Mouse (Mus musculus): ENCODE data around the gene Emc6.
A peak's percentile ranks its signal among the peaks of the same experiment; 100 is the strongest.

Emc6 gene

DNA sequence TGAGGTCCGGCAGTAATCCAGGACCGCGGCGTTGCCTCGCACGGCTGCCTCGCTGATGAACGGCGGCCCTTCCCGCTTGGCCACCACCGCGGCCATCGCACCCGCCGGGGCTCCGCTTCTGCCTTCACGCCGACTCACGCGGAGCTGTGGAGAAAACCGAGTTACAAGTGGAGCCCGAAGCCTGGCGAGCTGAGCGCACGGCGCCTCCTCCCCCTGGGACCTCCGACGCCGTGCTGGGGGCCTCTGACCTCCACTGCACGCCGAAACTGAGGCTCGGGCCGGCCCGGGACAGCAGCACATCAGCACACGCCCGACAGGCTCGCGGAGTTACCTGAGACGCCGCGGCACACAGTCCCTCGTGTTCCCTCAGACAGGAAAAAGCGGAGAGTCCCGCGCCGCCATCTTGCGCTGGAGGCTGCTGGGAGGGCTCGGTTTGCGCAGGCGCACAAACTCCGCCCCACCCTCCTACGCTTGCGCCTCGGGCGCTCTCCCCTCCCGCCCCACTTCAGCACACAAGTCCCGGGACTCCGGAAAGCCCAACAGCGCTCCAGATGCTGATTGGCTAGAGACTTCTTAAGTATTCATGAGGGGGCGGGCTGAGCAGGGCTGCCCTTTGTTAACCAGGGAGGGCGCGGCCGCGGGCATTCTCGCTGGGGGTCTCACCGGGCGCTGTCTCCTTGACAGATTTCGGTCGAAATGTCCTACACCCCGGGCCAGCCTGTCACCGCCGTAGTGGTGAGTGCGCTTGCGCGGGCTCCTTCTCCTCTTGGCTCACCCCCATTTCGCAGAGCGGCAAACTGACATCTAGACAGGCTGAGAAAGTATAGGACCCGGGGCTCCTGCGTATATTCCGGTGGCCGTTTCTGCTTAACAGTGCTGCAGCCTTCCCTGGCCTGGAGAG, at the start of gene Emc6, which contains the start of gene Tax1bp3:
TSS of gene Emc6 (minus strand) at position 430 of the 901 bp plus-strand sequence.
TSS of gene Tax1bp3 (plus strand) at position 476 of the 901 bp plus-strand sequence.
- DNase-seq = peak; percentile 94

DNA sequence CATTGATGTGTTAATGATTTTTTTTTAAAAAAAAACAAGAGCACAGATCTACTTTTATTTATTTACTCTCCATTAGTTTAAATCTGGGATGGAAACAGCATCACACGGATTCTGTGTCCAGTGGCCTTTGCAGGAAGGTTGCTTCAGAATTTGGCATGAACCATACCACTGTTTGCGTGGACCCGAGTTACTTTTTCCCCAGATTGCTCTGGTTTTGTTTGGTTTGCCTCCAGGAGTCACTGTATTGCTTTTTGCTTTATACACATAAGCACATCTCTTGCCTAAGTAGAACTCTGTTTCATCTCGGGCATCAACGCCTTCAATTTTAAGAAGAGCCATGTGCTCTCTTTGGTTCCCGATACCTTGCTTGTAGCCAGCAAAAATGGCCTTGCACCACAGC, 49.0 kb upstream of the Emc6 start:
- no peak for DNase-seq

DNA sequence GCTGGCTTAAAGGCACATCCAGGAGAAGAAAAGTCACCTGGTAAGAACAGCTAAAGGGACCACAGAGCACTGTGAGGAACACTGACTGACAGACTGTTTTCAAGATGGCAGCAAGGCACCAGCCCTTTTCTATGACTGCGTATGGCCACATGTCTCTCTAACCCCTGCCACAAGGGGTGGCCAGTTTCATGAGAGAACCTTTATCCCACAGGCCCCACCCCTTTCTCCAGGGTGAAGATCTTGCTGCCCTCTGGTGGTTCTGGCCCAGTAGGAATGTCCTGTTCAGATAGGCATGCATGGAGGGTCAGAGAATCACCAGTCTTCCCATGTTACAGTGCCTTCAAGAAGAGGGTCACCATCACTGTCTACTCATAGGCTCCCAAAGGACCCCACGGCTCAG, 47.1 kb upstream of the Emc6 start:
- peak; percentile 48 for DNase-seq

DNA sequence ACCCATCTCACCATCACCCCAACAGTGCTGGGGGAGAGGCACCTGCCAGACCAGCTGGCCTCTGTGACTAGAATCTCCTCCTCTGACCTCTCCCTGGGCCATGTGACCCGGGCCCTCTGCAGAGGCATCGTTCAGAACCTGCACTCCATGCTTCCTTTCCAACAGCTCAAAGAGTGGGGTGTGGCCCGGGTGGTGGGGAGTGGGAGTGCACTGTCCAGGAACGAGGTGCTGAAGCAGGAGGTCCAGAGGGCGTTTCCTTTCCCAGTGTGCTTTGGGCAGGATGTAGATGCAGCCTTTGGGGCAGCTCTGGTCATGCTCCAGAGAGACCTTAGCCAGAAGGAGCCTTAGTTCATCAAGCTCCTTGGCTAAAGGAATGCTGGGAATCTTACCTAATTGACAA, 46.0 kb upstream of the Emc6 start:
- no peak for DNase-seq

DNA sequence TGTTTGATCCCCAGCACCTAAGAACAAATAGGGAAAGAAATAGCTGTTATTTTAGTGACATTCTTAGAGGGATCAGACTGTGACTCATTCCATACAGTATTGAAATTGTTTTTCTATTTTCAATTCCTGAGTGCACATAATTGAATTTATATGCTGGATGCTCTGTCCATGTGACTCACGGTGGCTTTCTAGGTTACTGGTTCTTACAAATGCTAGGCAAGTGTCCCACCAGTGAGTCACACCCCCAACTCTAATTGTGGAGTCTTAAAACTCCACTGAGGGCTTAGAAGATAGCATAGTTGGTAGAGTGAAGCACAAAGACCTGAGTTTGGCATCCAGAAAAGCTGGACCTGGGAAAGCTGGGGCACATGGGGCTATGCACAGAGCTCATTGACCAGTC, 43.8 kb upstream of the Emc6 start:
- DNase-seq = no peak

DNA sequence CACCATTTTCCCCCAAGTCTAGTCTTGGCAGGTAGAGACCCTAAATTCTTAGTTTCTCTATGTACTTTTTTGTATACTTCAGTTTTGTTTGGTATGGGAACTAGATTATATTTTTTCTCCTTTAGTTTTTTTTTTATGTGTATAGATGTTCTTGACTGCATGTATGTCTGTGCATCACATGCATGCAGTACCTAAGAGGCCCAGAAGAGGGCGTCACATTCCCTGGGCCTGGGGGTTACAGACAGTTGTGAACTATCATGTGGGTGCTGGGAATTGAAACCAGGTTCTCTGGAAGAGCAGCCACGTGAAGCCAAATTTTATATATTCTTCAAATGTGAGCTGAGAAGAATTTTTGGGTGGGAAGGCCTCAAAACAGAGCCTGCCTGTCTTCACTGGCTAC, 42.8 kb upstream of the Emc6 start:
- no peak for DNase-seq

DNA sequence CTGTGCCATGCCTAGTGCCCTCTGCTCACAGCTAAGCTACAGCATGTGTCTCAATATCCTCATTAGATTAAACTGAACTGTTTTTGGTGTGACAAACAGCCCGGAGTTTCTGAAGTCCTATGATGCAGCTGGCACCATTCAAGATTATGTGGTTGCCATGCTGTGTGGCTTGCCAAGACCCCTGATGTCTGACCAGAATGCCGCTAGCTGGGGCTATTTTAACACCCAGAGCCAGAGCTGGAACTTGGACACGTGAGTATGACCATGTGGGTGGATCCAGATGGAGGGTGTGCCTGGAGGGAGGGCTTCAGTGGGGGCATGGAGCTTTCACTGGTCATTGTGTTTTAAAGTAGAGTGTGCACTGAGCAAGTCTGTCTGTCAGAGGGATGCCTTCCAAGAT, 37.1 kb upstream of the Emc6 start:
- DNase-seq = no peak

DNA sequence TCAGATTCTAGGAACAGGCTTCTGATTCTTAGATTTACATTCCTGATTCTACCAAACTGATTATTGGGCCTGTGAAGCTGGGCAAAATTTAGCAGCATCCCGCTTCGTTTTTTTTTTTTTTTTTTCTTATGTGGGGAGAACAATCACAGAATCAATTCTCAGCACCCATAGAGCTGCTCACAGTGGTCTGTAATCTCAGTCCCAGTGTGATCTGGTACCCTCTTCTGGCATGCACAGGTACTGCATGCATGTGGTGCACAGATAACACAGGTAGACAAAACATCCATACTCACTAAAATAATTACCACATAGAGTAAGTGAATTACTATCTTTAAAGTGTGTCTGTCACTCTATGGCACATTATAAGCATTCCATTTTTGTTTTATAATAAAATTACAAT, 30.8 kb upstream of the Emc6 start:
- DNase-seq = no peak

DNA sequence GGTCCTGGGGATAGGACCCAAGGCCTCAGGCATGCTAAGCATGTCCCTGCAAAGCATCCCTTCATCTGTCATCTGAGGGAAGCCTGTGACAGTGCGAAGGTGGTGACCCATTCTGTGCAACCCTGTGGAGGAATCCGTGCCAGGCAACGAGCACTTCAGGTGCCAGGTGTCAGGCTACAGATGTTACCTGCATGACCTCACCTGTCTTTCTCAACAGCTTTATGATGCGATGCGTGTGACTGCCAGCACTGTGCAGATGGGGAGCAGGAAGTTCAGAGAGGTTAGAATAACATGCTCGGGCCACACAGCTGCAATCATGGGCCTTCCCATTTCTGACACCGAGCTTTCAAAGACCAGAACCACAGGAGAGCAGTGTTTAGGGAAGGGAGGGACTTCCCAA, 28.4 kb upstream of the Emc6 start:
- DNase-seq = no peak

DNA sequence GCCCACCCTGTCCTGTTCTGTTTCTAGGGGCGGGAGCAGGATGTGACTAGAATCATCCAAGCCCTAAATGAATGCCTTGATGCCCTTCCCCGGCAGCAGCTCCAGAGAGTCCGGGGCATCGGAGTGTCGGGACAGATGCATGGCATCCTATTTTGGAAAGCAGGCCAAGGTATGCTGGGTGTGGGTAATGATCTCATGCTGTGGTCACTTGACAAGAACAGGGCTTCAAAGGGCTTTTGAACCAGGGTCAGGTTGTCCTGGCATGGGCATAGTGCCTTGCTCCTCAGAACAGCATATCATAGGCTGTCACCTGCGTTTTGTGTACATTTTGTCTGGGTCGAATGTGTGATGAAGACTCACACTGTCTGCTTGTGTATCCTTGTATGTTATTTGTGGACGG, 27.1 kb upstream of the Emc6 start:
- DNase-seq = no peak

DNA sequence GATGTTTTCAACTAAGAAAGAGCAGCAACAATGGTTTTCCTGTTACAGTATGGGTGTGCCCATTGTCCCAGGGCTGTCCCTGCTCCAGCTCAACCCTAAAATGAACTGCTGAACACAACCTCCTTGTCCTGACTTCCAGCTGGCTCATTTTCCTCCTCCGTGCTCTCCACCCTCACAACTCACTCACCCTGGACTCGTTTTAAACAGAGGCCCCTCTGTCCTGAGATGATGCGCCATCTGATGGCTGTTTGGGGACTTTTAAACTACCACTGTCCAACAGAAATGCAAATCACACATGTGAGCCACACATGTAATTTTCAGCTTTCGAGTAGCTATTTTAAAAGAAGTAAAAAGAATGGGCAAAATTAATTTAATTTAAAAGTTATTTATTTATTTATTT, 24.8 kb upstream of the Emc6 start:
- no peak for DNase-seq

DNA sequence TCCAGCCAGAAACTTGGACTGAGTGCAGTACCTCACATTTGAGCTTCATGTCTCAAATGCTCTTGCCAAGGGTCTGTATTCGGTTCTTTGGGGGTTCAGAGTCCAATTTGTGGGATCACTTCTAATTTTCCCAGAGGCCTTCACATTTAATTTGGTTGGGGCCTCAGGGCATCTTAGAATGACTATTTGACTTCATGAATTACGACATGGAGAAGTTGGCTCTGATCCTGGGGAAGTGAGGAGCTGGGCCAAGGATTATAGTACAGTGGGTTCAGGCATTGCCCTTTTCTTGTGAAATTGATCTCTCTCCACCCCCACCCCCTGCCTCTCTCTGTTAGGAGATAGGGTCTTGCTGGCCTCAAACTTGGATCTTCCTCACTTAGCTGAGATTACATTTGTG, 24.2 kb upstream of the Emc6 start:
- DNase-seq = no peak

DNA sequence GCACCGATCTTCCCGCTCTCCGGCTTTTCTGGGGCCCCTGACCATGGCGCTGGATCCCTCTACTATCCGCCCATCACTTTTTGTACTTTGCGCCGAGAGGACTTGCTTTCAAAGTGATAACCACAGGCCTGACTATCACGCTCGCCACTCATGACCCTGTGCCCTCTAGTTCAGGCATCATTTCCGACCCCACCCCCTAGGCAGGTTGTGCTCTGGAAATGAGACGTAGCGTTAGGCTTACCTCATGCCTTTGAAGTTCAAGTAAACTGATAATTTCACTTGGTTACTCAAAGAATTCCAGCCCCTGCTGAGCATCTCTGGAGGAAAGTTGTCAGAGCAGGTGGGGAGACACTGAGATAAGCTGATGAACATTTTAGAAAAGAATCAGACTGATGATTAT, 23.0 kb upstream of the Emc6 start:
- DNase-seq = peak; percentile 36

DNA sequence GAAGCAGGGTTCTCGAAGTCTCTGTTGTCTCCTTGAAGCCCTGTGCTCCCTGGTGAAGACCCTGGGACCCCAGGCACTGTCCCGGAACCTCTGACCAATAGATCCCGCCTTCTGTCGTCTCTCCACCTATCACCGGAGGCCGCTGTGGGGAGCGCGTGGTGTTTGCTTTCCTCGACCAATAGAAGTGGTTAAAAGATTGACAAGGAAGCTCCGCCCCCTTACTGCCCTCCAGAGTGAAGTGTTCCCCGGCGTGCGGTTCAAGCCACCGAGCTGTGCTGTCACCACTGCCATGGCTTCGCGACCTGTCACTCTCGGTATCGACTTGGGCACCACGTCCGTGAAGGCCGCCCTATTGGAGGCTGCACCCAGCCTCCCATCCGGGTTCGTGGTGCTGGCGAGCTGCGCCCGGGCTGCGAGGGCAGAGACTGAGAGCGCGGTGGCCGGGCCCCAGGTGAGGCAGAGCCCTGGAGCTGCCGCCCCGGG, 22.4 kb upstream of the Emc6 start, which contains the start of gene Shpk:
TSS of gene Shpk (plus strand) at position 231 of the 483 bp plus-strand sequence.
- peak; percentile 96 for DNase-seq

DNA sequence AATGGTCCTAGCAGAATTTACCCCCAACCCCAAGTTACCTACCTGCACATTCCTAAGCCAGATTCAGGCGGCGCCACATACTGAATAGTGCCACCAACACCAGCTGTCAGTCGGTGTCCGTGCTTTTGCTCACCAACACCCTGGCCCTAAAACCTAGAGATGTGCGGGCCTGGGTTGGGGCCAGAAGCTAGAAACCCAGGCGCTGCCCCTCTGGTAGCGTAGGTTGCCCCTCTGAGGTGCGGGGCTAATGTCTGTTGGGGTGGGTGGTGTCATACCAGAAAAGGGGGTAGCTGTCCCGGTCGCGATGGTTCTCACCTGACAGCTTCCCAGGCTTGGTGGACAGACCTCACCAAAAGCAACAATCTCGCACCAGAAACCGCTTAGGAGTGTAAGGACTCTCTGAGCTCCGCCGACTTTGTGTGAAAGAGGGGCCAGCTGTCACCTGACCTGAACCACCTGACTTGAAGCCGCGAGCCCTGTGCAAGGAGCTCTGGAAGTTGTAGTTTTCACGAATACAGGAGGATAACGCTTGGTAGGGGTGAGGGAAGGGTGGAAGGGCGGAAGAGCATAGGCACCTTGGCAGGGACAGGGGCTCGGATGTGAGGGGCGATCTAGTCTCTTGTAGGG, 21.9 kb upstream of the Emc6 start, which contains the start of gene Ctns:
TSS of gene Ctns (minus strand) at position 440 of the 627 bp plus-strand sequence.
- no peak for DNase-seq

DNA sequence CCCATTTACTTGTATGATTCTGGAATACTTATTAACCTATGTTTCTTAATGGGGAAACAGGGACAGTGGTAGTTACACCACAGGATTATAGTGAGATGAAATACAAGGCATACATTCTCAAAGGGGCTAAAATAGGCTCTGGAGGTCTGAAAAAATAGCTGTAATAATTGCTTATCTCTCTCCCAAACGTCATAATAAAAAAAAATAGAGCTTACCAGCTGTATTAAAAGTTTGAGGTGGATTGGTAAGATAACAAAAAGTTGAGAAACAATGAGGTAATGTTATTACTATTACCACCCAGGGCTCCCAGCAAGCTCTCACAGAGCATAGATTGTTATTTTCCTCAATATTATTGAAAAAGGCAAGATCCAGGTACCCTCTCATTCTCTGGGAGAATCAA, 21.4 kb upstream of the Emc6 start:
- DNase-seq = no peak

DNA sequence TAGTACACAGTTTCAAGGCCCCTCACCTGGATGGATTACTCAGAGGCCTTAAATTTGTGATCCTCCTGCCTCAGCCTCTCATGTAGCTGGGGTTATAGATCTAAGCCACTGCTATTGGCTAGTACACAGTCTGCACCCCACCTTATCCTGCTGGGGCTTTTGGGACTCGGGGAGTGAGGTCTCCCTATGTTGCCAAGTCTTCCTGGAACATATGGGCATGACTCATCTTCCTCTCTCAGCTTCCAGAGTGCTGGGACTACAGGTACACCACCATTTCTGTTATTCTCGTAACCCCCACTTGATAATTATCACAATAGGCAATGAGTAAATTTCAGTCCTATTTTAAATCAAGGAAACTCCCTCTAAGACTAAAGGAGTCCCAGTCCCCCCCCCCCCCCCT, 17.6 kb upstream of the Emc6 start:
- no peak for DNase-seq

DNA sequence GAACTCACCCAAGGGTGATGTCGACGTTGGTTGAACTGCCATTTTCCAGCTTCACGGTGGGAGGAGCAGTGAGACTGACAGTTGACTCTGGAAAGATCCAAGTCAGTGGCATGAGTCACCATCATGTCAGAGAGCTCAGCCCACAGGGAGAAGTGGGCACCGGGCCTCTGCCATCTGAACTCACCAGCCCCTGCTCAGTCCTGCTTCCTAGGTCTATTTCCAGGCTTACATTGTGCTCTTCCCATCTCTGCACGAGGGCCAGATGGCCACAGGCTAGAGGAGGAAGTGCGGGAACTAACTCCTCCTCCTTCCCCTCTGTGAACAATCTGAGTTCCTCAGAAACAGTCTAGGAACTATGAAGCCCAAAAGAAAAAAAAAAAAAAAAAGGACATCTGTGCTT, 16.2 kb upstream of the Emc6 start:
- no peak for DNase-seq

DNA sequence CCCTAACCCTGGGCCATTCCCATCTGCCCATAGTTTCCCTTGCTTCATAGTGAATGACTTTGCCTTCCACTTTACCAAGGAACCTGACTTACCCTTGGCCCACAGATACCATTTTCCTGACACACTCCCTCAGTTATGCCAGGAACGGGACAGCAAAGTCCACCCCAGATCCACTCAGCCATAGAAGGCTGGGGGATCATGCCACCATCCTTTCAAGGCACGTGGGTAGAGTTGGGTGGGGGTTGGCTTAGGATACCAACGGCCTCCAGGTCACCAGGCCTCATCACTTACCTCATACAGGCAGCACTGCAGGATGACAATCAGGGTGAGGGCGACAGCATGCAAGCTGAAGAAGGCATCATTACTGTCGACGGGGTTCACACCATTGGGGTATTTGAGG, 10.4 kb upstream of the Emc6 start:
- peak; percentile 34 for DNase-seq

DNA sequence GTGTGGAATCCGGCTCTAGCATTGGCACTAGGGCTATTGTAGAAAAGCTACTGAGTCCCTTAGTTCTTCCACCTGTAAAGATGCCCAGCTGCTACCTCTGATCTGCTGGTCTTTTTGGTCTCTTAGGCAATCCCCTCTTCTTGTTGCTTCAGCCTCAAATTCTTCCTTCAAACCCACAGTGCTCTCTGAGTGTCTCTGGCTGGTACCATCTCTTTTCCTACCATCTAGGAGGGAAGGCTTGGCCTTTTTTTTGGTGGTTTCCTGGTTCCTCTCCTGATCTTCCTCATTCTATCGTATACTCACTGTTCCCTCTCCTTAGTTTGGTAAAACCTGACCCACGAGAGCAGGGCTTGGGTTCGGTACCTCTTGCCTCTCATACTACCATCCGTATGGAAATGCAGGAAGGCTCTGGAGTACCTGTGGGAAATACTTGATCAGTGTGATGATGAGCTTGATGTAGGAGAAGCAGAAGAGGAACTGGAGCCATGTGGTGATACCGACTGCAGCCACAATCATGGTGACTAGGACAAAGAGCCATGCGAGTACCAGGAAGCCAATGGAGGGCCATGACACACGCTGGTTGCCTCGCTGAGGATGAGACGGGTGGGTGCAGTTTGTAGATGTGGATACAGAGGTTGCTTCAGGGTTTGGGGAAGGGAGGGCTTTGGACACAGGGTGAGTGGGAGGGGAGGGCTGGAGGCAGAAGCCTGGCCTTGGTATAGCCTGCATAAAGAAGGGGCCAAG, 9.2 kb upstream of the Emc6 start:
- DNase-seq = no peak

DNA sequence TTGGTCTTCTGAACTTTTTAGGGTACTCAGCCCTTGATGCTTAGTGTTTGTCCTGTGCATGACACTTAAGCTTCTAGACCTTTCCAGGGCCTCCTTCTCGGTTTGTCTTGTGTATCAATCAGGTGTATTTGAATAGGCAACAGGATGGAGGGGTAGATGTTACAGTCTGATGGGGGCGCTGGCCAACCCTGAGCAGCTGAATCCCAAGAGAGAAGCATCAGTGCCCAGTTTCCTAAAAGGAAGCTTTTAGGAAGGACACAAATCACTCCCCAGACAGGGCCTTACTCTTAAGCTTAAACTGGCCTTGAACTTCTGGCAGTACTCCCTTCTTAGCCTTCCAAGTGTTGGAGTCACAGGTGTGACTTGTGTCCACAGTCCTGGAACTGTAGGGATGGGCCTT, 1.1 kb upstream of the Emc6 start:
- no peak for DNase-seq

DNA sequence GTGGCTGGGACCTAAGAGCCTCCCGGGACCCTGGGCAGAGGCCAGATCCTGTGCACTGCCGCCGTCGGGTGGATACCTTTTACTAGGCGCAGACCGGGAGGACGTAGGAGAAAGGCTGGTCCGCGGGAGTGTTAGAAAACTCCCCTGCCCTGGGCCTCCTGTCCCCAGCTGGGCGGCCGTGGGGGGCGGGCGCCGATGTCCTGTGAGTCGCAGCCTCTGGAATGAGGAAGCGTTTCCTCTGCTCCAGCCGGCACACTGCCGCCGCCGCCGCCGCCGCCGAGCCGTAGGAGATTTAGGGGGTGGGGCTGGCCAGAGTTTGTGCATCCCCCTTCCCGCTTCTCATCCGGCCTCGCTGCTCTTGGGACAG, 655 bp upstream of the Emc6 start:
- peak; percentile 83 for DNase-seq

DNA sequence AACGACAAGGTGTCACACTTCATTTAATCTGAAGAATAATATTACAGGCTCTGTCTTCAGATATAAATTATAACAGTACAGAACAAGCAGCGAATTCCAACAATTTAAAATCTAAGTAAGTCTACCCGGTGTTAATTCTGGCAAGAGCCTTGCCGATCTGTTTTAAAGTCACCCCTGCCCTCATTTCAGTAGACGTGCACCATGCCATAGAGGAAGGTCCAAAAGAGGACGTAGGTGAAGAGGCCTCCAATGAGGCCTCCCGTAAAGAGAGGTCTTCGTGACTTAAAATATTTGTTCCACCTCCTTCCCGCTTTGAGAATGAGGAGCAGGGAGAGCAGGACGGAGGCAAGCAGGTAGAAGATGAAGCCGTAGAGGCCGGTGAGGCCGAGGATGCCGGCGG, 651 bp downstream of the Emc6 start:
- DNase-seq = no peak

DNA sequence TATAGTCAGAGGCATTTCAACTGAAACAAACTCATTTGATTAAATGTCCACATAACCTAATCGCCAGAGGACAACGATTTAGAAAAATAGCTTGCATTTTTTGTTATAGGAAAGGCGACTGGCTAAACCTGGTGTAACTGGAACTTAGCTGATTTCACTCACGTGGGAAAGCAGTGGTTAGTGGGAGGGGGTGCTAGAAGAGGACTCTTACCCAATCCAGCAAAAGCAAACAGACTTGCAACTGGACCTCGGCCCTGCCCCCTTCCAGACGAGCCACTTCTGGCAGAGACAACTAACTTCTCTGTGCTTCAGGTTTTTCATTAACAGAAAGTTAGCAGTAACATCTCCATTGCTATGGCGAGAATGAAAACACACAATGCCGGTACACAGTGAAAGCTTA, 1.2 kb downstream of the Emc6 start:
- DNase-seq = peak; percentile 80
